Mouse (Mus musculus) CH12.LX (cell line): ENCODE data around the gene Cyp1a1. TPM values are rescaled to one million over a fixed set of nuclear protein-coding genes. Genes with fewer than 3 reads are reported as not detected.

ENCODE experiments used
- DNase-seq: peaks from one replicate; pipeline ENCODE4 v3.0.0-alpha.2; 2013; ENCODE audit errors: extremely low read depth
- H3K27ac ChIP-seq: 2 replicates; pipeline ENCODE4 v1.5.1; 2012; ENCODE audit warnings: low read depth, mild to moderate bottlenecking, control low read depth, moderate library complexity; ENCODE audit not compliant: insufficient read depth
- H3K27me3 ChIP-seq: replicated peaks from 2 replicates; pipeline ENCODE3; 2012; ENCODE audit warnings: inconsistent platforms
- H3K36me3 ChIP-seq, 2 experiments: replicated peaks in 1 of 2; 2 replicates each; pipeline versions ENCODE3 to v1.6.1; 2012; ENCODE audit warnings: inconsistent platforms in 1 of 2, low read length in 1 of 2, mild to moderate bottlenecking in 1 of 2, mixed read lengths in 1 of 2, moderate library complexity in 1 of 2; ENCODE audit not compliant: control insufficient read depth in 1 of 2, insufficient read depth in 1 of 2
- H3K4me1 ChIP-seq, 2 experiments: 2 replicates each; pipeline ENCODE4 v1.6.1; 2012; ENCODE audit warnings: inconsistent platforms in 1 of 2, moderate library complexity in 1 of 2; ENCODE audit not compliant: insufficient read depth in 2 of 2, control insufficient read depth in 1 of 2
- H3K4me2 ChIP-seq: 2 replicates; pipeline ENCODE4 v1.6.1; 2012; ENCODE audit warnings: low read depth, mild to moderate bottlenecking, control low read depth; ENCODE audit not compliant: poor library complexity, insufficient read depth, severe bottlenecking
- H3K4me3 ChIP-seq, 3 experiments: fragments of 150-350 bp in 1 of 3; sonication (generic) in 1 of 3; replicated peaks in 1 of 3; 2 replicates each; pipeline versions ENCODE3 to v1.5.1; 2011 to 2012; ENCODE audit warnings: low read depth in 2 of 3, low read length in 2 of 3, mild to moderate bottlenecking in 2 of 3, moderate library complexity in 2 of 3, control low read depth in 1 of 3, improper control_type of control experiment in 1 of 3, inconsistent platforms in 1 of 3, mixed read lengths in 1 of 3; ENCODE audit not compliant: poor library complexity in 1 of 3
- H3K79me2 ChIP-seq: replicated peaks from 2 replicates; pipeline ENCODE4 v1.6.1; 2012; ENCODE audit warnings: mild to moderate bottlenecking, moderate library complexity; ENCODE audit not compliant: control insufficient read depth, poor library complexity, insufficient read depth, severe bottlenecking; ENCODE audit errors: extremely low read depth
- H3K9ac ChIP-seq: 2 replicates; pipeline ENCODE4 v1.6.1; 2012; ENCODE audit warnings: low read depth, mild to moderate bottlenecking, control low read depth, moderate library complexity; ENCODE audit not compliant: insufficient read depth
- H3K9me3 ChIP-seq: replicated peaks from 2 replicates; pipeline ENCODE3; 2012; ENCODE audit warnings: low read length, inconsistent platforms, mixed read lengths
- CHD1 ChIP-seq: IDR thresholded peaks from 2 replicates; pipeline ENCODE4 v1.6.1; 2012; ENCODE audit warnings: low read depth, low read length, improper control_type of control experiment, inconsistent platforms
- CHD2 ChIP-seq: IDR thresholded peaks from 2 replicates; pipeline ENCODE4 v1.6.1; 2011; ENCODE audit warnings: low read length, improper control_type of control experiment
- CTCF ChIP-seq, 2 experiments: IDR thresholded peaks in 1 of 2; conservative IDR thresholded peaks in 1 of 2; 2 replicates each; pipeline ENCODE4 v1.5.1; 2011 to 2012; ENCODE audit warnings: low read depth in 2 of 2, low read length in 2 of 2, improper control_type of control experiment in 1 of 2, inconsistent platforms in 1 of 2, mild to moderate bottlenecking in 1 of 2, moderate library complexity in 1 of 2
- E2F4 ChIP-seq: IDR thresholded peaks from 2 replicates; pipeline ENCODE4 v1.6.1; 2011; ENCODE audit warnings: low read depth, low read length, improper control_type of control experiment; ENCODE audit not compliant: insufficient replicate concordance
- EP300 ChIP-seq: IDR thresholded peaks from 2 replicates; pipeline ENCODE4 v1.6.1; 2011; ENCODE audit warnings: low read length, improper control_type of control experiment
- ETS1 ChIP-seq: conservative IDR thresholded peaks from 2 replicates; pipeline ENCODE4 v1.6.1; 2012; ENCODE audit warnings: low read depth, mild to moderate bottlenecking, inconsistent platforms, low read length, improper control_type of control experiment, moderate library complexity
- GABPA ChIP-seq: IDR thresholded peaks from 2 replicates; pipeline ENCODE4 v1.6.1; 2012; ENCODE audit warnings: low read depth, low read length, improper control_type of control experiment, inconsistent platforms; ENCODE audit not compliant: insufficient replicate concordance
- IRF4 ChIP-seq: IDR thresholded peaks from 2 replicates; pipeline ENCODE4 v1.6.1; 2014; ENCODE audit warnings: low read depth, mild to moderate bottlenecking, inconsistent platforms, low read length, improper control_type of control experiment
- JUN ChIP-seq: IDR thresholded peaks from 2 replicates; pipeline ENCODE4 v1.6.1; 2011; ENCODE audit warnings: low read depth, mild to moderate bottlenecking, low read length, improper control_type of control experiment, moderate library complexity; ENCODE audit not compliant: insufficient read depth
- JUND ChIP-seq: conservative IDR thresholded peaks from 2 replicates; pipeline ENCODE4 v1.6.1; 2011; ENCODE audit warnings: low read depth, low read length, improper control_type of control experiment
- MAFK ChIP-seq: IDR thresholded peaks from 2 replicates; pipeline ENCODE4 v1.6.1; 2011; ENCODE audit warnings: low read length, improper control_type of control experiment; ENCODE audit not compliant: insufficient replicate concordance
- MAX ChIP-seq: IDR thresholded peaks from 2 replicates; pipeline ENCODE4 v1.6.1; 2011; ENCODE audit warnings: low read length, improper control_type of control experiment
- MEF2A ChIP-seq: IDR thresholded peaks from 2 replicates; pipeline ENCODE4 v1.6.1; 2014; ENCODE audit warnings: low read depth, mild to moderate bottlenecking, inconsistent platforms, low read length, improper control_type of control experiment, borderline replicate concordance
- MXI1 ChIP-seq: IDR thresholded peaks from 2 replicates; pipeline ENCODE4 v1.6.1; 2011; ENCODE audit warnings: mild to moderate bottlenecking, low read depth, low read length, improper control_type of control experiment
- MYC ChIP-seq: IDR thresholded peaks from 2 replicates; pipeline ENCODE4 v1.6.1; 2011; ENCODE audit warnings: low read depth, mild to moderate bottlenecking, improper control_type of control experiment, low read length
- POLR2A ChIP-seq: IDR thresholded peaks from 2 replicates; pipeline ENCODE4 v1.6.1; 2011; ENCODE audit warnings: low read depth, mild to moderate bottlenecking, improper control_type of control experiment, low read length
- RCOR1 ChIP-seq: conservative IDR thresholded peaks from 2 replicates; pipeline ENCODE4 v1.6.1; 2012; ENCODE audit warnings: low read depth, mild to moderate bottlenecking, inconsistent platforms, low read length, improper control_type of control experiment
- TBP ChIP-seq: conservative IDR thresholded peaks from 2 replicates; pipeline ENCODE4 v1.6.1; 2011; ENCODE audit warnings: low read depth, low read length, improper control_type of control experiment
- TCF12 ChIP-seq: IDR thresholded peaks from 2 replicates; pipeline ENCODE4 v1.6.1; 2014; ENCODE audit warnings: low read depth, mild to moderate bottlenecking, inconsistent platforms, low read length, improper control_type of control experiment
- UBTF ChIP-seq: IDR thresholded peaks from 2 replicates; pipeline ENCODE4 v1.6.1; 2012; ENCODE audit warnings: low read depth, mild to moderate bottlenecking, inconsistent platforms, low read length, improper control_type of control experiment, moderate library complexity
- USF1 ChIP-seq: IDR thresholded peaks from 2 replicates; pipeline ENCODE4 v1.6.1; 2014; ENCODE audit warnings: low read depth, mild to moderate bottlenecking, inconsistent platforms, low read length, improper control_type of control experiment
- USF2 ChIP-seq: conservative IDR thresholded peaks from 2 replicates; pipeline ENCODE4 v1.6.1; 2011; ENCODE audit warnings: low read depth, low read length, improper control_type of control experiment
- ZC3H11A ChIP-seq: IDR thresholded peaks from 2 replicates; pipeline ENCODE4 v1.6.1; 2012; ENCODE audit warnings: low read depth, mild to moderate bottlenecking, inconsistent platforms, low read length, improper control_type of control experiment
- ZKSCAN1 ChIP-seq: IDR thresholded peaks from 2 replicates; pipeline ENCODE4 v1.6.1; 2012; ENCODE audit warnings: low read depth, inconsistent platforms, low read length, improper control_type of control experiment, borderline replicate concordance
- dilution Hi-C: fragments of 300-500 bp; cut with MboI; formaldehyde crosslinking; loops from 2 replicates; pipeline ENCODE4 v1.14.3; 2020; ENCODE audit warnings: low sequenced_read_pairs; ENCODE audit not compliant: extremely low pct_unique_long_range_greater_than_20kb, extremely low pct_ligation_motif_present
- in situ Hi-C: fragments of 300-500 bp; cut with MboI; formaldehyde crosslinking; loops from 3 replicates; pipeline ENCODE4 v1.14.3; 2019; ENCODE audit warnings: low sequenced_read_pairs, low pct_ligation_motif_present, low pct_unique_long_range_greater_than_20kb, mixed read lengths
- polyA plus RNA-seq: library from polyadenylated mRNA; unstranded; fragments of >175 nt; gene quantifications from 2 replicates; pipeline ENCODE4 v1.2.1, GENCODE M21; 2012; ENCODE audit warnings: low read depth; ENCODE audit not compliant: insufficient read length
- total RNA-seq, 2 experiments: library from RNA; depleted of rRNA; stranded (reverse); fragments of 300-350 nt in 1 of 2; fragments of >200 nt in 1 of 2; gene quantifications; 2 replicates each; pipeline ENCODE4 v1.2.3; 2012 to 2014

The Cyp1a1 gene
- total and polyA plus RNA-seq, 3 experiments = 0.11 to 0.13 TPM; not detected in 1

- no peaks in the 10 kb centered on the region for H3K9me3 ChIP-seq
- H3K4me2 ChIP-seq = no peak overlapping the region
- 0 out of 4 replicates have a peak, but pooled peaks cover 0 to 2% of the 10 kb centered on the region in 2 experiments for H3K4me1 ChIP-seq
- H3K79me2 ChIP-seq = no peaks in the 10 kb centered on the region
- no peak for TF ChIP-seq GABPA
- no peak for TF ChIP-seq ZKSCAN1
- TF ChIP-seq E2F4 = no peak
- no peak for TF ChIP-seq MYC
- no peak for TF ChIP-seq JUN
- no peak for TF ChIP-seq JUND
- no peak for TF ChIP-seq CTCF (conservative IDR thresholded peaks at IDR 0.05 in 1 of 2, IDR thresholded peaks at IDR 0.05 in 1 of 2; ENCODE audit: low read depth in 2 of 2, low read length in 2 of 2)
- TF ChIP-seq EP300 = no peak
- TF ChIP-seq MXI1 = no peak
- TF ChIP-seq MAFK = no peak
- no peak for TF ChIP-seq MAX
- no peak for TF ChIP-seq IRF4
- no peak for TF ChIP-seq TBP
- TF ChIP-seq POLR2A = no peak
- dilution Hi-C loops (no loop called here), in situ Hi-C loops (no loop called here)
- no peaks in the 10 kb centered on the region for H3K36me3 ChIP-seq
- H3K4me3 ChIP-seq = no peak overlapping the region
- H3K27ac ChIP-seq = no peak overlapping the region
- peaks cover 63% of the 10 kb centered on the region for H3K27me3 ChIP-seq
- H3K9ac ChIP-seq = no peak overlapping the region
- DNase-seq = peak; percentile 13
These were observed 10.9 kb downstream of the Cyp1a1 start for GRCm38 (mm10) chr9:57698466-57699150.

DNA sequence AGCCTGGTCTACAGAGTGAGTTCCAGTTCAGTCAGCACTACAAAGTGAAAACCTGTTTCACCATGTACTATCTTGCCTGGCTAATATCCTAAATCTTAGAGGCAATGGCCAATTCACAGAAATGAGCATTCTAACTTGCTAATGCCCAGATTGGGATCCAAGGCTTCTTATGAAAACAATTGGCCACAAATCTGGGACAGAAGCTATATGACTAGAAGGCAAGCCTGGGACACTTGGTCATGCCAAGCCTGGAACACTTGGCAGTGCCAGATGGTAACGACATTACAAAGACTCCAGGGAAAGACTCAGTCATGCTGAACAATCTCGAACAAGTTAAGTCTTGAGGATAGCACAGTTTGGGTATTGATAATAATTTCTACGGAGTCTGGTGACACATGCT is 18.8 kb downstream of the Cyp1a1 start:
- Histone ChIP-seq H3K27me3 (peaks cover 27% of the 10 kb centered on the region), H3K4me1 (peaks cover 0 to 12% of the 10 kb centered on the region in 2 experiments; a peak in 1 of 4 replicates), H3K27ac (no peak overlapping the region), H3K36me3 (peaks cover 0 to 11% of the 10 kb centered on the region in 2 experiments), H3K9me3 (peaks cover 7% of the 10 kb centered on the region), H3K4me2 (no peak overlapping the region), H3K4me3 (no peak overlapping the region), H3K79me2 (peaks cover 21% of the 10 kb centered on the region), H3K9ac (no peak overlapping the region)
- DNase-seq = no peak
- TF ChIP-seq ZC3H11A (no peak), ETS1 (no peak), RCOR1 (no peak), MEF2A (no peak), UBTF (no peak), GABPA (no peak), MAFK (no peak), CHD1 (no peak), USF1 (no peak), POLR2A (no peak), CHD2 (no peak), TCF12 (no peak), JUN (no peak), USF2 (no peak), E2F4 (no peak)
- dilution Hi-C loops = no loop called here
- in situ Hi-C loops = no loop called here
